Mouse (Mus musculus) erythroblast, embryonic 14.5 days (primary cell): ENCODE results near the gene H2-Ob.
"Not testable (repeated sequence)": the region's sequence is repeated elsewhere in the genome, so short reads cannot be mapped to it uniquely, and the experiment has no call there.

Experiments
- GATA1 ChIP-seq: IDR thresholded peaks from 2 replicates; pipeline ENCODE4 v1.6.1; 2012; ENCODE audit warnings: low read length, inconsistent platforms, mixed read lengths
- TAL1 ChIP-seq: IDR thresholded peaks from 3 replicates; pipeline ENCODE4 v1.6.1; 2012; ENCODE audit warnings: low read length, inconsistent platforms, mixed read lengths

DNA sequence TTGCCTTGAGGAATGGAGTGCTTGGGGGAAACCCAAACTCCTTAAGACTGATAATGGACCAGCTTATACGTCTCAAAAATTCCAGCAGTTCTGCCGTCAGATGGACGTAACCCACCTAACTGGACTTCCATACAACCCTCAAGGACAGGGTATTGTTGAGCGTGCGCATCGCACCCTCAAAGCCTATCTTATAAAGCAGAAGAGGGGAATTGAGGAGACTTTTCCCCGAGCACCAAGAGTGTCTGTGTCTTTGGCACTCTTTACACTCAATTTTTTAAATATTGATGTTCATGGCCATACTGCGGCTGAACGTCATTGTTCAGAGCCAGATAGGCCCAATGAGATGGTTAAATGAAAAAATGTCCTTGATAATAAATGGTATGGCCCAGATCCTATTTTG, 7.7 kb upstream of the H2-Ob start:
- not testable (repeated sequence) for TF ChIP-seq GATA1, TAL1
